ENCODE assay signal across 22 mouse cellular contexts in genomic region chr5:77174779-77175178, GRCm38 (mm10). TPM values are rescaled to one million over a fixed set of nuclear protein-coding genes. Genes with fewer than 3 reads are reported as not detected.
DNase-seq lines count a peak whose midpoint lies in the region; ATAC-seq and TF ChIP-seq lines count a peak whose summit lies in the region.
"Had no signal": no experiment of that assay in that cellular context is flagged by ENCODE, and none has a peak within 500 bp of the region (broad histone marks: within the 10 kb centered on the region; RNA-seq: fewer than 3 reads in every experiment).

No protein-coding gene starts in this region.

- H3K4me1 ChIP-seq in midbrain, embryonic 14.5 days (ENCODE audit: control insufficient read depth, insufficient read depth, low read length), result no peaks in the 10 kb centered on the region
- no peaks in the 10 kb centered on the region for H3K4me1 ChIP-seq in midbrain, embryonic 15.5 days
- peaks cover 16 to 39% of the 10 kb centered on the region in 2 experiments for H3K4me1 ChIP-seq in MEL (ENCODE audit: control insufficient read depth in 1 of 2, insufficient read depth in 2 of 2, low read length in 2 of 2)
- H3K4me1 ChIP-seq in thymus, adult 2 months (replicated peaks; ENCODE audit: control insufficient read depth, insufficient read depth, low read length), result no peaks in the 10 kb centered on the region
- H3K4me1 ChIP-seq: forebrain, embryonic 15.5 days; hindbrain, embryonic 10.5 days had no signal

- ATAC-seq in midbrain, embryonic 14.5 days (ENCODE audit: low FRiP score, low TSS enrichment), result no peak; the same call in 1 of the 2 replicates
- ATAC-seq in midbrain, embryonic 15.5 days (replicated peaks), result no peak
- ATAC-seq: activated CD4-positive, CD25-positive, alpha-beta regulatory T cell, adult 4 months; CD4-positive, CD25-positive, alpha-beta regulatory T cell, adult 4 months; forebrain, embryonic 15.5 days; intestine, embryonic 15.5 days had no signal

- DNase-seq in midbrain, embryonic 14.5 days, result peak; percentile 31
- peak; percentile 92 for DNase-seq in MEL (ENCODE audit: low read depth, low spot score)
- peak; percentile 72 for DNase-seq in T-cell, adult 2 months (ENCODE audit: low spot score)
- no peak for DNase-seq in ovary, postnatal 10 days (ENCODE audit: low spot score)
- DNase-seq in thymus, adult 2 months, result no peak
- no peak for DNase-seq in adrenal gland, adult (ENCODE audit: inconsistent age in 2 of 2, low spot score in 1 of 2)
- DNase-seq: adrenal gland, adult 2 months; adrenal gland, postnatal 25 days; cerebellum, adult 2 months; cerebellum, postnatal 10 days; gastrocnemius, postnatal 36 days; heart, adult 18-20 months had no signal

- no peak for TF ChIP-seq RAD21 in MEL (IDR thresholded peaks at IDR 0.05; ENCODE audit: low read depth, low read length)

- no peaks in the 10 kb centered on the region for H3K79me2 ChIP-seq in MEL (ENCODE audit: control insufficient read depth, insufficient read depth, low read length, poor library complexity)

- no peak overlapping the region for H3K27ac ChIP-seq in midbrain, embryonic 14.5 days (replicated peaks; ENCODE audit: low read depth, low read length)
- H3K27ac ChIP-seq in midbrain, embryonic 15.5 days, result no peak overlapping the region
- H3K27ac ChIP-seq in MEL (ENCODE audit: control insufficient read depth, low read depth, low read length), result peak overlapping the region; percentile 53
- no peak overlapping the region for H3K27ac ChIP-seq in thymus, adult 2 months (ENCODE audit: control insufficient read depth, insufficient read depth, low read length)
- H3K27ac ChIP-seq: embryonic facial prominence, embryonic 10.5 days; forebrain, embryonic 15.5 days; hindbrain, embryonic 10.5 days; hindbrain, embryonic 14.5 days; intestine, embryonic 15.5 days had no signal

- H3K9ac ChIP-seq in midbrain, embryonic 14.5 days (replicated peaks; ENCODE audit: low read length), result no peak overlapping the region
- no peak overlapping the region for H3K9ac ChIP-seq in midbrain, embryonic 15.5 days
- H3K9ac ChIP-seq in MEL (ENCODE audit: control insufficient read depth, low read depth, low read length, poor library complexity, severe bottlenecking), result no peak overlapping the region
- H3K9ac ChIP-seq: forebrain, embryonic 15.5 days; heart, embryonic 12.5 days; hindbrain, embryonic 14.5 days; intestine, embryonic 15.5 days had no signal

- H3K4me3 ChIP-seq in midbrain, embryonic 14.5 days (replicated peaks; ENCODE audit: low read depth, low read length), result no peak overlapping the region
- H3K4me3 ChIP-seq in midbrain, embryonic 15.5 days, result no peak overlapping the region
- no peak overlapping the region for H3K4me3 ChIP-seq in MEL (ENCODE audit: control insufficient read depth in 1 of 2, insufficient read depth in 1 of 2, low read depth in 2 of 2, low read length in 2 of 2)
- H3K4me3 ChIP-seq in thymus, adult 2 months (ENCODE audit: control insufficient read depth, insufficient read depth, low read length), result no peak overlapping the region
- H3K4me3 ChIP-seq: embryonic facial prominence, embryonic 10.5 days; forebrain, embryonic 15.5 days; heart, embryonic 12.5 days; hindbrain, embryonic 10.5 days; intestine, embryonic 15.5 days had no signal

- 77% methylated on average over 4 of the region's 4 CpGs for WGBS in midbrain, embryonic 14.5 days
- WGBS in midbrain, embryonic 15.5 days, result 65% methylated on average over 4 of the region's 4 CpGs
- WGBS in thymus, adult 2 months, result 93% methylated on average over 4 of the region's 4 CpGs

- no peak for TF ChIP-seq POLR2A in MEL (IDR thresholded peaks at IDR 0.05; ENCODE audit: control insufficient read depth in 1 of 2, insufficient read depth in 1 of 2, low read depth in 1 of 2, low read length in 2 of 2, poor library complexity in 1 of 2)
- TF ChIP-seq POLR2A in thymus, adult 2 months (IDR thresholded peaks at IDR 0.05; ENCODE audit: control insufficient read depth, extremely low read depth, insufficient read depth, low read length, poor library complexity), result no peak

- H3K36me3 ChIP-seq in midbrain, embryonic 14.5 days (ENCODE audit: control insufficient read depth, insufficient read depth, low read length), result no peaks in the 10 kb centered on the region
- H3K36me3 ChIP-seq in midbrain, embryonic 15.5 days (replicated peaks), result no peaks in the 10 kb centered on the region
- H3K36me3 ChIP-seq in MEL (ENCODE audit: control insufficient read depth in 1 of 2, insufficient read depth in 2 of 2, low read length in 2 of 2), result peaks cover 0 to 25% of the 10 kb centered on the region in 2 experiments; a peak in 2 of 4 replicates
- H3K36me3 ChIP-seq in thymus, adult 2 months (ENCODE audit: control insufficient read depth, insufficient read depth, low read length), result no peaks in the 10 kb centered on the region
- H3K36me3 ChIP-seq: embryonic facial prominence, embryonic 10.5 days; forebrain, embryonic 15.5 days; heart, embryonic 12.5 days; hindbrain, embryonic 10.5 days; intestine, embryonic 15.5 days had no signal

- no peak overlapping the region for H3K4me2 ChIP-seq in midbrain, embryonic 14.5 days (ENCODE audit: low read length)
- no peak overlapping the region for H3K4me2 ChIP-seq in midbrain, embryonic 15.5 days
- H3K4me2 ChIP-seq: forebrain, embryonic 15.5 days; heart, embryonic 12.5 days; hindbrain, embryonic 14.5 days; intestine, embryonic 15.5 days had no signal

- no peaks in the 10 kb centered on the region for H3K9me3 ChIP-seq in midbrain, embryonic 14.5 days (ENCODE audit: control insufficient read depth, low read length)
- no peaks in the 10 kb centered on the region for H3K9me3 ChIP-seq in midbrain, embryonic 15.5 days
- no peaks in the 10 kb centered on the region for H3K9me3 ChIP-seq in MEL (replicated peaks; ENCODE audit: insufficient read depth, low read length)
- H3K9me3 ChIP-seq: embryonic facial prominence, embryonic 10.5 days; forebrain, embryonic 15.5 days; hindbrain, embryonic 10.5 days; intestine, embryonic 15.5 days had no signal

- TF ChIP-seq CTCF in MEL (IDR thresholded peaks at IDR 0.05 in 2 of 3, conservative IDR thresholded peaks at IDR 0.05 in 1 of 3; ENCODE audit: control insufficient read depth in 1 of 3, insufficient read depth in 1 of 3, low read depth in 2 of 3, low read length in 3 of 3, poor library complexity in 1 of 3, severe bottlenecking in 1 of 3), result no peak
- no peak for TF ChIP-seq CTCF in thymus, adult 2 months (IDR thresholded peaks at IDR 0.05; ENCODE audit: borderline replicate concordance, control insufficient read depth, extremely low read depth, insufficient read depth, low read length, poor library complexity)

- no peaks in the 10 kb centered on the region for H3K27me3 ChIP-seq in midbrain, embryonic 14.5 days (ENCODE audit: control insufficient read depth, insufficient read depth, low read length)
- H3K27me3 ChIP-seq in midbrain, embryonic 15.5 days (replicated peaks), result no peaks in the 10 kb centered on the region
- H3K27me3 ChIP-seq in MEL (ENCODE audit: control insufficient read depth in 1 of 2, insufficient read depth in 2 of 2, low read length in 2 of 2), result no peaks in the 10 kb centered on the region
- no peaks in the 10 kb centered on the region for H3K27me3 ChIP-seq in thymus, adult 2 months (ENCODE audit: control insufficient read depth, insufficient read depth, low read length)
- H3K27me3 ChIP-seq: forebrain, embryonic 15.5 days; heart, embryonic 12.5 days; intestine, embryonic 15.5 days had no signal

- peak; percentile 95 to 96 for TF ChIP-seq EP300 in MEL (IDR thresholded peaks at IDR 0.05; ENCODE audit: low read depth in 1 of 2, low read length in 2 of 2)

TF ChIP-seq in MEL, 35 proteins besides CTCF, POLR2A, EP300 and RAD21 (continues in another document):
- TF ChIP-seq E2F4 (IDR thresholded peaks at IDR 0.05; ENCODE audit: borderline replicate concordance, low read depth, low read length) (no peak), USF1 (IDR thresholded peaks at IDR 0.05; ENCODE audit: low read depth, low read length) (no peak; the same call in 1 of the 2 replicates), UBTF (IDR thresholded peaks at IDR 0.05; ENCODE audit: borderline replicate concordance, insufficient read depth, low read depth, low read length) (no peak), ELF1 (IDR thresholded peaks at IDR 0.05; ENCODE audit: low read depth, low read length) (no peak), MAFK (IDR thresholded peaks at IDR 0.05; ENCODE audit: borderline replicate concordance, low read depth, low read length) (no peak), ZKSCAN1 (IDR thresholded peaks at IDR 0.05; ENCODE audit: low read depth, low read length) (no peak), TBP (IDR thresholded peaks at IDR 0.05; ENCODE audit: low read depth, low read length) (peak; percentile 12; the same call in 1 of the 2 replicates), USF2 (IDR thresholded peaks at IDR 0.05; ENCODE audit: borderline replicate concordance in 1 of 2, insufficient read depth in 1 of 2, low read depth in 1 of 2, low read length in 2 of 2) (no peak), TAL1 (IDR thresholded peaks at IDR 0.05; ENCODE audit: low read length) (peak; percentile 47; the same call in 1 of the 2 replicates), KAT2A (conservative IDR thresholded peaks at IDR 0.05; ENCODE audit: low read depth, low read length) (peak; percentile 41), CHD1 (IDR thresholded peaks at IDR 0.05; ENCODE audit: low read depth, low read length) (no peak), ZNF384 (IDR thresholded peaks at IDR 0.05; ENCODE audit: low read depth, low read length) (no peak), BHLHE40 (IDR thresholded peaks at IDR 0.05; ENCODE audit: borderline replicate concordance, low read depth, low read length) (peak; percentile 71), POLR2AphosphoS2 (IDR thresholded peaks at IDR 0.05; ENCODE audit: low read length) (no peak), RCOR1 (IDR thresholded peaks at IDR 0.05; ENCODE audit: low read depth, low read length) (peak; percentile 85), MAZ (IDR thresholded peaks at IDR 0.05; ENCODE audit: low read depth, low read length) (no peak)

RNA-seq across cellular contexts. Expression of gene Spink2, which starts 36.5 kb away (rescaled TPM):
- polyA plus RNA-seq in midbrain, embryonic 14.5 days (2014; fragmentation: Nextera tagmentation; extraction: Ambion mirVana), result 0.38 TPM in 1 of 2 replicates, not detected in the other
- polyA plus RNA-seq in midbrain, embryonic 15.5 days (2015; fragmentation: Nextera tagmentation; extraction: Ambion mirVana), result 0.41 TPM in 1 of 2 replicates, not detected in the other
- not detected in 2 replicates for total RNA-seq in MEL (2012; rRNA removed)
- not detected for polyA plus RNA-seq in MEL (2012; ENCODE audit: insufficient read depth in 1 of 2, insufficient read length in 2 of 2, low read depth in 1 of 2, low replicate concordance in 2 of 2, missing spikeins in 1 of 2)
- polyA plus RNA-seq in thymus, adult 2 months (2012; rRNA removed), result 0.33 and 1.3 TPM in 2 replicates
- total RNA-seq: adrenal gland, postnatal 25 days; gastrocnemius, adult 8-10 months; gastrocnemius, postnatal 36 days; heart, adult 18-20 months had no signal
- polyA plus RNA-seq: adrenal gland, adult 2 months; CD4-positive, CD25-positive, alpha-beta regulatory T cell, adult 4 months; cerebellum, adult 2 months had no signal

RNA-seq across cellular contexts. Expression of gene Hopx, which starts 59.9 kb away (rescaled TPM):
- 0.82 and 0.93 TPM in 2 replicates for polyA plus RNA-seq in midbrain, embryonic 14.5 days (2014; fragmentation: Nextera tagmentation; extraction: Ambion mirVana)
- polyA plus RNA-seq in midbrain, embryonic 15.5 days (2015; fragmentation: Nextera tagmentation; extraction: Ambion mirVana), result 0.74 and 0.98 TPM in 2 replicates
- total RNA-seq in MEL (2012; rRNA removed), result 42.3 and 43.4 TPM in 2 replicates
- polyA plus RNA-seq in MEL (2012; ENCODE audit: insufficient read depth in 1 of 2, insufficient read length in 2 of 2, low read depth in 1 of 2, low replicate concordance in 2 of 2, missing spikeins in 1 of 2), result 10 to 100 TPM in 1 of 2 experiments, not detected in 1; 26.8 TPM
- 8.1 and 26.1 TPM in 2 replicates for polyA plus RNA-seq in thymus, adult 2 months (2012; rRNA removed)

Comparison
In these comparisons a context has a peak if more than half of its experiments do, and no peak if none do; other contexts are left out.
1. DNase-seq: peak in midbrain, embryonic 14.5 days (single experiment), MEL (single experiment) and T-cell, adult 2 months (single experiment); none in ovary, postnatal 10 days (single experiment), thymus, adult 2 months (single experiment) and adrenal gland, adult (0 of 2).